Mouse (Mus musculus) lung, adult 2 months (tissue): ENCODE data around the gene Camkk2.

Experiments used
- CTCF ChIP-seq: fragments of 200-500 bp; IDR thresholded peaks from 2 replicates; pipeline ENCODE4 v1.5.1; 2011; ENCODE audit warnings: mild to moderate bottlenecking, low read length, control low read depth; ENCODE audit not compliant: insufficient read depth
- POLR2A ChIP-seq: fragments of 200-500 bp; IDR thresholded peaks from 2 replicates; pipeline ENCODE4 v1.6.1; 2011; ENCODE audit warnings: low read depth, mild to moderate bottlenecking, control low read depth, low read length, borderline replicate concordance; ENCODE audit errors: extremely low read depth

DNA sequence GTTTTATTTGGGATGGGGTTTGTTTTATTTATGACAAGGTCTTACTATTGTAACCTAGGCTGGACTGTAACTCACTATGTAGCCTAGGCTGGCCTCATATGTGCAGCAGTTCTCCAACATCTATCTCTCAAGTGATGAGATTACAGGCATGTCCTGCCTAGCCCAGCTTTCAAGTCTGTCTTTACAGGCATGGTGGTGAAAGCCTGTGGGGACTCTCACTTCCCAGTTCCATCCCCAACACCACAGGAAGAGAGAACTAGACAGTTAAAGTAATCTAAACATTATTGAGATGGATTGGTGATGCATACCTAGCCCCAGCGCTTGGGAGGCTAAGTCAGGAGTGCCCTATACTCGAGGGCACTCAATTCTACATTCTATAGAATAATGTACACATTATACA is 9.5 kb upstream of the Camkk2 start:
- no peak for TF ChIP-seq CTCF
- no peak for TF ChIP-seq POLR2A
